Mouse (Mus musculus) kidney, postnatal 36 days (tissue): ENCODE measurements around the gene Dcaf7.

ENCODE experiments used
- DNase-seq, 2 experiments: peaks; one replicate each; pipeline ENCODE4 v3.0.0; 2021 to 2022; ENCODE audit warnings: mixed read lengths in 2 of 2

The Dcaf7 gene

DNA sequence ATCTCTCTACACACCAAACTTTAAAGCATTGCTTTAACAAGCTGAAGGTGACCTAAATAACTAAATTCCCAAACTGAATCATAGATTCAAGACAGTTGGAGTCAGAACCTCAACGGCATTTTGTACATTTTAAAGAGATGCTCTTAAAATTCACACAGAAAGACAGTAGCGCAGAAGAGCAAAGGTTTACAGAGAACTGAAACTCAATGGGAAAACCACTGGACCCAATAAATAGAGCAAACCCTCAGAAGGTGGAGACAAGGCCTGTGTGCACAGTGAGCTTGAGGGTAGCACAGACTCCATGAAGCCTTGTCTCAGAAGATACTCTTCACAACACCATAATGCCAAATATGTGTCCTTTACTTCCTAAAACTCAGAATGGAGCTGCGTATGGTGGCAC lies 9.1 kb downstream of the Dcaf7 start:
- DNase-seq, result no peak

DNA sequence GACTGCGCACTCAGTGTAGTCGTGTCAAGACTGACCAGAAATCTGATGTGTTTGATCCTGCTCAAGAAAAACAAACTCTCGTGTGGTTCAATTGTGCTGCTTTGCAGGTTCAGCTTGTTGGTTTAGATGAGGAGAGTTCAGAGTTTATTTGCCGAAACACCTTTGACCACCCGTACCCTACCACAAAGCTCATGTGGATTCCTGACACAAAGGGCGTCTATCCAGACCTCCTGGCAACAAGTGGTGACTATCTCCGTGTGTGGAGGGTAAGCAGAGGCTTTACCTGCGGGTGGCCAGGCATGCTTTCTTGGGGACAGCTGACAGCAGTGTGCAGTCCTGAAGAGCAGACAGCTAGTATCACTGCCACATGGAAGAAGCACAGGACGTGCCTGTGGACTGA lies 9.9 kb downstream of the Dcaf7 start:
- peak in 1 of 2 experiments; percentile 19 for DNase-seq

DNA sequence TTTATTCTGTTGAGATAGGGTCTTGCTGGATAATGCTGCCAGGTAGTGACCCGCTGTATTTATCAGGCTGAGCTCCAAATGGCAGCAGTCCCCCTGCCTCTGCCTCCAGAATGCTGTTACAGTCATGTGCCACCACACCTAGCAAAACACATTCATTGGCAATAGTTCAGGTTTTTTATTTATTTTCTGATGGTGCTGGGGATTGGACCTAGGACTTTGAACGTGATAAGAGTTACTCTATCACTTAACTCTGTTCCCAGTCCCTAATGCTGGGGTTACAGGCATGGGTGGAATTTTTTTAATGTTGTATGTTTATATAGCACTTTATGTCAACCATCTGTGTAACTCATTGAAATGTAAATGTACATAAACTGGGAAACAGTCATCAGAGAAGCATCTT lies 17.2 kb downstream of the Dcaf7 start:
- no peak for DNase-seq

DNA sequence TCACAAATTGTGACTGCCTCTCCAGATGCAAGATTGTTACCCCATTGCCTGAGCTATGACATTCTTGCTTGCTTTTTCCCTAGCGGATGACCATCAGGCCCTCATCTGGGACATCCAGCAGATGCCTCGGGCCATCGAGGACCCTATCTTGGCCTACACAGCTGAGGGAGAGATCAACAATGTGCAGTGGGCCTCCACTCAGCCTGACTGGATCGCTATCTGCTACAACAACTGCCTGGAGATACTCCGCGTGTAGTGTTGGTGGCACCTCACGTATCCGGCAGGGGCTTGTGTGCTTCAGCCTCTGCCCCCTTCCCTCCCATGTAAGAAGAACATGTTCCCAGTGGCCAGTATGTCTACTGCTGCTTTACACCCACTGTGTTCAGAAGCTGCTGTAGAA lies 17.9 kb downstream of the Dcaf7 start:
- DNase-seq, result no peak

DNA sequence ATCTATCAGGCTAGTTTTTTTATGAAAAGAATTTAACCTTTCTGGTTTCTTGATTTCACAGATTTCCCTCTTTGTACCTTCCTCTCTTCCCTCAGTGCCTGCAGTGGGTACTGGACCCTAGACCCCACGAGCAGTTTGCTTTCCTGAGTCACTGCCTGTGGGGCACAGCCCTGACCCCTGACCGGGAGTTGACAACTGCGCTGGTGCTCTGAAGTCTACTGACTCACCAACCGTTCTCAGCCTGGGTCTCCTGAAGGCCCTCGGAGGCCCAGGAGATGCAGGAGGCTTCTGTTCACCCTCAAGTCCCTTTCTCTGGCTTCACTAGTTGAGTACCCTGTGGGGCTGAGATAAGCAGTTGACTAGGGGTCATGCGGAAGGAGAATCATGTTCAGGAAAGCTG lies 18.7 kb downstream of the Dcaf7 start:
- no peak for DNase-seq

DNA sequence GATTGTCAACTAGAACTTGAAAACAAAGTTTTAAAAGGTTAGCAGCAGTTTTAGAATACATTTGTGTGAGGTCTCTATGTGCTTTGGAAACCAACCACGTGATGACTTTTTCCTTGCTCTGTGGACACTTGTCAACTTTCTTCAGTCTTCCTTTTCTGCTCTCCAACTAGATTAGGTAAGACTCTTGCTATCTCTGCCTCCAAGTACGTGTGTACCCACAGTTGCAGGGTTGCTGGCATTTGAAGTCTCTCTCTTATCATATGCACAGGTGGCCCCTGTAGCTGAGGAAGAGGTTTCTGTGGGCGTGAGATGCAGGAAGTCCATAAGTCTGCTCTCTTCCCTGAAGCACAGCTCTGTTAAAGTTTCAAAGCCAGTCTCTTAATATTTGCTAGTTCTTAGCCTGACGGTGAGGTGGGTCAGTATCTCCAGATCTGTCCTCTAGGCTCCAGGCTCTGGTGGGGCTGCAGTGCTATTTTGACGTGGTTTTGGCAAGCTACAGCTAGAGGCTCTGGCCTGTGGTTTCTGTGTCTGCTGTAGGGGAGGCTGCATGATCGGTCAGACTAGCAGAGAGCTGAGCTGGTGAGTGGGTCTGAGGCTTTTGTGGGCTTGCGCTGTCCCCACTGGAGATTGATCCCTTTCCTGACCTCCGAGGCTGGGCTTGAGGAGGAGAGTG lies 20.3 kb downstream of the Dcaf7 start:
- no peak for DNase-seq

DNA sequence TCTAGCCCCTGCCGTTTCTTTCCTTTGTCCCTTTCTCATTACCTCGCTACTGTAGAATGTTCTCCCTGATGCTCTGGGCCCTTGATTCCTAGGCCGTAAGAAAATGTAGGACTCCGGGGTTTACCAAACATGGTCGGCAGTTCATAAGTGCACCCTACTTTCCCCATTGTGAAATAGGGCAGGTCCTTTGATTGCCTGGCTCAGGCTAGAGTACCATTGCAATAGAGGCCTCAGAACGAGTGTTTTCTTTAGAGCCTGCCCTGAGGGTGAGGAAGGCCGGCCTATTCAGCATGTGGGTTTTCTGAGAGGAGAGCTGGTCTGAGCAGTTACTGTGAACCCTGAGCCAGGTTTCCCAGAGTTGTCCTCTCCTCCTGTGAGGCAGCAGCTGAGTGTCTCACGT lies 21.3 kb downstream of the Dcaf7 start:
- no peak for DNase-seq

DNA sequence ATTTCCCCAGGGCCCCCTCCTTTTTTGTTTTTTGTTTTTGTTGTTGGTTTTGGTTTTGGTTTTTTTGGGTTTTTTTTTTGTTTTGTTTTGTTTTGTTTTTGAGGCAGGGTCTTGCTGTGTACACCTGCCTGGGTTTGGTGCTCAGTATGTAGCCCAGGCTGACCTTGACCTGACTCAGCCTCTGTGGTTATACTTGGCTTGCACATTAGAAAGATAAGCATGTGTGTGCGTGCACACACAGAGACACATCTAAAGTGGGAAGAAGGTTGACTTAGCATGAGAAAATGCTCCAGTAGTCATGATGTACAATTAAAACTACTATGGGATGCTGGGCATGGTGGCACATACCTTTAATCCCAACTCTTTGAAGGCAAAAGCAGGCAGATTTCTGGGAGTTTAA lies 23.9 kb downstream of the Dcaf7 start:
- DNase-seq, result no peak

DNA sequence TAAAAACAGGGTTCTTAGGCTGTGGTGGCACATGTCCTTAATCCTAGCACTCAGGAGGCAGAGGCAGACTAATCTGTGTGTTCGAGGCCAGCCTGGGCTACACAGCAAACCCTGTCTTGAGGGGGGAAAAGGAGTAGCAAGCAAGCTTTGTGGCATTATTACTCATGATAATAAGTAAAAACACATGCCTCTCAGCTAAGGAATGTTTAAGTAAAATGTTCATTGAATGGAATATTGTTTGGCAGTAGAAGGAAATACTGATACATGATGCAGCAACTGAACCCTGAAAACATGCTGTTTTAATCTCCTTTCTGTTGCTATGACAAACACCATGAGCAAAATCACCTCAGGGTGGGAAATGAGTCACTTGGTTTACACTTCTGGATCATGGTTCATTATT lies 24.6 kb downstream of the Dcaf7 start:
- no peak for DNase-seq

DNA sequence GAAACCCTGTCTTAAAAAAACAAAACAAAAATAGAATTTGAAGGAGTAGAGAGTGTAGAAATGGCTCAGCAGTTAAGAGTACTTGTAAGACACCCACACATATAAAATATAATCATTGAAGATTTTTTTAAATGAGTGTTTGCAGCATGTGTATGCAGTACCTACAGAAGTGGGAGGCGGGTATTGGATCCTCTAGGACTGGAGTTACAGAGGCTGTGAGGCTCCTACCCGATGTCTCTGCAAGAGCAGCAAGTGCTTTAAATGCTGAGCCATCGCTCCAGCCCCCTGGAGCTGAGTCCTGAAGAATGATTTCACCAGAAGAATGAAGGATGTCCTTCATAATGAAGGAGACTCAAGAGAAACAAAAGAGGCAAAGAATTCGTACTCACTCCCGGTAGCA lies 27.1 kb downstream of the Dcaf7 start:
- DNase-seq, result no peak

DNA sequence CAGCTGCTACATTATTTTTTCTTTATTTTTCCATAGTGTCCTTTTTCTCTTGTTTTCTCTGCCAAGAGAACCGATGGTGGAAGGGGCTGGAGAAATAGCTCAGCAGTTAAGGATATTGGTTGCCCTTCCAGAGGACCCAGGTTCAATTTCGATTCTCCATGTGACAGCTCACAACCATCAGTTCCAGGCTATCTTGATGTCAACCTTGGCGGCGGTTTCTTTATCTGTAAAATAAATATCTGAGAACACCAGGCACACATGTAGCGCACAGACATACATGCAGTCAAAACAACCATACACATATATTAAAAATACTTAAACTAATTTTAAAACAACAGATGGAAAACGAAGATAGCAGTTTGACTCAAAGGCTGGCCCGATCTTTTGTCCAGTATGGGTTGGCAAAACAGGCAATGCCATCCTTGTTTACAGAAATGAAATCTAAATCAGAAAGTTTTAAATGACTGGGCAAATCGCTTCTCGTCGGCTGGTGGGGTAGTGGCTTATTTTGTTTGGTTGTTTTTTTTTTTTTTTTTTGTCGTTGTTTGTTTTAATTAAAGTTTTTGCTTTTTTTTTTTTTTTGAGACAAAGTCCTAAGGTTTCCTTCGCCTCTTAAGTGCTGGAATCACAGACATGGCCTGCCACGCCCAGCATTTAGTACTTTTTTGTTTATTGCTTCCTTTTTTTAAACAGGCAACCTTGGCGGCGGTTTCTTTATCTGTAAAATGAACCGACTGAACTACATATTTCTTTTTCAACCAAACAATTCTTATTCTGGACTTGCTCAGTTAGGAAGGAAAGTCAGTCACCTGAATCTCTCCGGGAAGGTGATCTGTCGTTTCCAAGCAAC lies 28.6 kb downstream of the Dcaf7 start:
- DNase-seq, result no peak

DNA sequence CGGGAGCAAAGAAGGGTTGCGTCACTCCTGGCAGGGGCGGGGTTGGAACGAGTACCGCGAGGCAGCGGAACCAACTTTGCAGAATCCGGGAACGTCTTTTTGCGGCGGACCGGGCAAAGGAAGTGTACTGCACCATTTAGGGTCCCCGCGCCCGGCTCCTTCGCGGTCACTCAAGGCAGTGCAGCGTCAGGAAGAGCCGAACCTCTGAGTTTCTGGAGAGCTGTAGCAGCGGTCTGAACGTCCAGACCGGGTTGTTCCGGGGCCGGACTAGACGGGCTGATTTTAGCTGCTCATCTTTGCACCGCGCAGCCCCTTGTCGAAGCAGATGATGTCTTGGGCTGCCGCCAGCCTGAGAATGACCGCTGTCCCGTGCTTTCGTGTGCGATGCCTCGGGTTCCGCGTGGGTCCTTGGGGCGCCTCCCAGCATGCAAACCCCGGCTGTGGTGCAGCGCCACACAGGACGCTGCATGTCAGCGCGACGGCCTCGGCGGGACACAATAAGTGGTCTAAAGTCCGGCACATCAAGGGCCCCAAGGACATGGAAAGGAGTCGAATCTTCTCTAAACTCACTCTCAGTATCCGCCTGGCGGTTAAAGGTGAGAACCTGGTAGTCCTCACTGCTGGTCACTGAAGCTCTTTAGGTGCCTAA lies 29.4 kb downstream of the Dcaf7 start, which contains the start of gene Taco1:
Taco1 (plus strand) TSS at position 139 of the 649 bp plus-strand sequence.
- peak; percentile 98 to 99 for DNase-seq

DNA sequence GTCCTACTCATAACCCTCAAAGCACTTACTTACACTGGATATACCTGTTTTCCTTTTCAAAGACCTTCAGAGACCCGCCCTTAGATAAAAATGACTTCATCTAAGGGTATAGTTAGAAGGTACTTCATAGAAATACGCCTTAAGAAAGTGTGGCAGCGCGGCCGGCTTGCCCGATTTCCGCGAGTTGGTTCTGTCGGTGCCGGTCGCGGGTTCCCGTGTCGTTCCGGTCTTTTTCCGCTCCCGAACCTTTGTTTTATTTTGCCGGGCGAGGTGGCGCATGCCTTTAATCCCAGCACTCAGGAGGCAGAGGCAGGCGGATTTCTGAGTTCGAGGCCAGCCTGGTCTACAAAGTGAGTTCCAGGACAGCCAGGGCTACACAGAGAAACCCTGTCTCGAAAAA lies 29.9 kb downstream of the Dcaf7 start:
- peak; percentile 14 to 62 for DNase-seq

DNA sequence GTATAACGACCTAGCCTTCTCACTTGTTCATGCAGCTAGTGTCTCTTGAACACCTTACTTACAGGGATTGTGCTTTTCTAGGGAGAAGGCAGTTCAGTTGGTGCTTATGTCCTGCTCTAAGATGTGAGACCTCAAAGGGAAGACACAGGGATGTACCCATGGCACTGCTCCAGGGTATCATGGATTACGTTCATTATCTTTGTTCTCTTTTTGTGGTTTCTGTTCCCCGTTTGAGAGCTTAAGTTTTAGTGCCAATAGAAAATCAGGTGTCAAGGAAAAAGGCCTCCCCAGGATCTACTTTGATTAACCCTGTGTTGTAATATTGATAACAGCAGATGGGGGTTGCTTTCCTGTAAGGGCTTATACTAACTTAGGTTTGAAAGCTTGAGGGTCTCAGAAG lies 37.1 kb downstream of the Dcaf7 start:
- DNase-seq, result no peak

DNA sequence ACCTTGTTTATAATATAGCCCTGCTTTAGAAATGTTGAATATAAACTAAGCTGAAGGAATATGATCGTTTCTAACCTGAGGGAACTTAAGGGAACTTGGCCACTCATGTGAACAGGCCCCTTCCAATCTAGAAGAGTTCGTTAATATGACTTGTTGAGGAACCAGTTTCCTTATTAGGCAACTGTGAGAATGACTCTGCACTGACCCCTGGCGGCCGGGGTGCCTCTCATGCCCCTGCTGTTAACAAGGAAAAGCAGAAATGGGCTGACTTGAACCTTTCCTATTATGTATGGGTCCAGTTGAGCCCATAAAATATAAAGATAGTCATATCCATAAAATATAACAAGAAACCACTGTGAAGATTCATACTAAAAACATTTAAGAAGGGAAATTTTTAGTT lies 39.6 kb downstream of the Dcaf7 start:
- peak; percentile 60 to 91 for DNase-seq

DNA sequence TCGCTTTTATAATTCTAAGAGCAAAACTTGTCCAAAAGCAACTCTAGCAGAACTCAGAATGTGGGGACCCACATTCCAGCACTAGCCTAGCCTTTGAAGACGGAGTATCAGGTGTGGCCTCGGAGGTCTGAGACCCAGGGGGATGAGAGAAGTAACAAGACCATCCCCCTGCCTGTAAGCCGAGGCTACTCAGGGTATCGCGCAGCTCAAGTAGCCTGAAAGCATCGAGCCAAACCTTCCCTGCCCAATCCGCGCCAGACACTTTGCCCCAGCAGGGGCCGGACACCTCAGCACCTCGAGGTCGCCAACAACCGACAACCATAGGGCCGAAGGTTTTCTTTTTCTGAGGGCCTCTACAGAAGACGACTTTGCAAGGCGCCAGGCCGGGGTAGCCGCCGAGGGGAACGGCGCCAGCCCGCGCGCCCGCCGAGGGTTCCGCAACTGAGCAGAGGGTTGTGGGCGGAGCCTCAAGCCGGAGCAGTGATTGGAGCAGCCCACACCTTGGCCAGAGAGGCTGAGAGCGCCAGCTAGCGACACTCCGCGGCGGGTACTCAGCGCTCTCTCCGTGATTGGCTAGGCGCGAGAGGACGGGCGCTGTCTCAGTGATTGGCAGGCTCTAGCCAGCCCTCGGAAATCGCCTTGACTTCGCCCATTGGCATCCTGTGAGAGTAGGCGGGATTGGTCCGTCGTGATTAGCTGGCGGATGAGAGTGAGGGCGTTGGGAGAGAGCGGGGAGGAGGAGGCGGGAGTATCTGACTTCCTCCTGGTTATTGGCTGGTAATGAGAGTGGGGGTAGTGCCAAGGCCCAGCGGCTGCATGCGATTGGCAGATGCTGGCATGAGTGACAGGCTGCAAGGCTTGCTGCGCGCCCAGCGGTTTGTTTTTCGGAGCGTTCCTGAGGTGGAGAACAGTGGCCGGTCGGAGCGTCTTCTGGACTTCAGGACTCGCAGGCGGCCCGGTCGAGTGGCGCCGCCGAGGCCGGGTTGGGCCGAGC lies 47.3 kb downstream of the Dcaf7 start, which contains the start of gene Map3k3:
Map3k3 (plus strand) TSS at position 906 of the 994 bp plus-strand sequence.
- DNase-seq, result peak; percentile 99 to 100

DNA sequence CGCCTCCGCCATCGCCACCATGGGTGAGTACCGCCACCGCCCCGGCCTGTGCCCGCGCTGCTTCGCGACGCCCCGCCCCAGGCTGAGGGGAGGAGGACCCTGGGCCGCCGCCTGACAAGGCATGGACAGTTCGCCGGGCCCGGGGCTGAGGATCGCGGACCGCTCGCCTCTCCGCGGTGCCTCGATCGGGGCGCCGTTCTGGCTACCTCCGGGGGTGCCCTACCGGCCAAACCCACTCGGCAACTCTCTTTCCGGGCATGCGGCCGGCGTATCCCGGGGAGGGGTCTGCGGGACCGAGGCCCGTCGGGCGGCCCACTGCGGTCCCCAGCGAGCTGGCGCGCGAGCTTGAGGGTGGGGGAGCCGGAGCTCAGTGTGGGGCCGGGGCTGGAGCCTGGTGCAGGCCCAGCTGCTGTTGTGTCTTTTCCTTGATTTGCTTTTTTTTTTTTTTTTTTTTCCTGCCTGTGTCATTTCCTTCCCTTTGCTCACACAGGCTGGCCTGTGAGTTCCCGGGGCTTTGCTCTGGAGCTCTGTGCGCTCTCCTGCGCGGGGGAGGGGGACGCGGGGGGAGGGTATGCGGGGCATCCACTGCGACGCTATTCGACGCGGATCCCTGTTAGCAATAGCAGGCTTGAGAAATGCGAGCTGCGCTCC lies 48.4 kb downstream of the Dcaf7 start:
- DNase-seq, result peak; percentile 74 to 88

DNA sequence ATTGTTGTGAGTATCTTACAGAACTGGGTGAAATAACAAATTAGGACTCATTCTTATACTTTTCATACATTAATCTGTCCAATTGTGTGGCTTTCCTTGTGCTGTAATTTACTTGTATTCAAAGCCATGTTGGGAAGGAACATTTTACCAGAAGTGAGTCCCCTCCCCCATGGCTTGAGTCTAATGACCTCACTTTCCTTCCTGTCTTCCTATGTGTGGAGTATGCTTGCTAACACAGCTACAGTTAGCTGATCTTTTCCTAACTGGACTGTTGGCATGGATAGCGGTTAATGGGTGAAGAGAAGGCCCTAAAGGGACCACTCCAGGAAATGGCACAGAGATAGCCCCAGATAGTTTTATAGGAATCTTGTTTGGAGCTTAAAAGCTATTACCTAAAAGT lies 61.6 kb downstream of the Dcaf7 start:
- DNase-seq, result peak; percentile 36 to 44

DNA sequence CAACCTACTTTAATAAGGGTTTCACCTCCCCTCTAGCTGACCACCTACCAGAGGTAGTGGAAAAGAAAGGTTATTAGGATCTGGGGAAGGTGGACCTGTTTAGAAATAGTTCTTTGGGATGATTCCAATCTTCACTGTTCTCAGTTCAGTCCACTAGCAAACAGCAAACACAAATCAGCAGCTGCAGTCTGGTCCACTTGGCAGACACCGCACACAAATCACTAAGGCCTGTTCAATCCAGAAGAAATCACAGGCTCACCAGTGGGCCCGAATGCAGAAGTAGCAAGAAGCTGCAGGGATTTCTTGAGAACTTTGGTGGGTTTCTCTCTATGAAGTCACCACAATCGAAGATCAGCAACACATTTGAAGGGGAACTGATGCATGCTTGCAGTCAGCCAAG lies 66.2 kb downstream of the Dcaf7 start:
- DNase-seq, result no peak

DNA sequence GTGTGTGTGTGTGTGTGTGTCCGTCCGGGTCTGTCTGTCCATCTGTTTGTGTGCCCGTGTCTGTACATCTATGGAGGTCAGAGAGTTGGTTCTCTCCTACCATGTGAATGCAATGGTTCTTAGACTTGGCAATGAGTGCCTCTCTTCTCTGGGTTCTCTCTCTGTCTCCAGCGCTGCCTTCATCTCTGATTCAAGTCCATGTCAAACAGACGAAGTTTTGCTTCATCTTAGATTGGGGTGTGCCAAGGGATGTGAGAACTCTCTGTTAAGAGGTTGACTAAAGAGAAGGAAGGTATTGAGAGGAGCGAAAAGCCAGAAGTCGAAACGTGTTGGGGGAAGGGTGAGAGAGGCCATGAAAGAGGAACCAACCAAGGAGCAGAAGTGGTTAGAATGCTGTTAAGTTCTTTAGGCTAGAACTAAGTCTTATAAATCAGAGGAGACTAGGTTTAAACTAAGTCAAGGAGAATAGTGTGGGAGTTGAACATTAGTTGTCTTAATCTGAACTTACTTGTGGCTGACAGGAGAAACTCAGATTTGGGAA lies 69.4 kb downstream of the Dcaf7 start:
- DNase-seq, result peak in 1 of 2 experiments; percentile 23
